Mouse (Mus musculus): ENCODE data around the gene Kcna2.
A peak's percentile ranks its signal among the peaks of the same experiment; 100 is the strongest.

Gene Kcna2

GRCm38 (mm10) chr3:107100811-107101455, at the start of gene Kcna2:
Kcna2 (plus strand) TSS chr3:107101146.
- no peak for DNase-seq (ENCODE audit: low read depth, low spot score)

- no peak for DNase-seq (ENCODE audit: low read depth, low spot score)
Observed at GRCm38 (mm10) chr3:107061468-107061867, 39.5 kb upstream of the Kcna2 start.

- peak; percentile 96 for DNase-seq (ENCODE audit: low read depth, low spot score)
Observed at GRCm38 (mm10) chr3:107062771-107063170, 38.2 kb upstream of the Kcna2 start.

GRCm38 (mm10) chr3:107065510-107066095, 35.3 kb upstream of the Kcna2 start:
- DNase-seq (ENCODE audit: low read depth, low spot score), result no peak

GRCm38 (mm10) chr3:107066165-107066850, 34.6 kb upstream of the Kcna2 start:
- no peak for DNase-seq (ENCODE audit: low read depth, low spot score)

- no peak for DNase-seq (ENCODE audit: low read depth, low spot score)
Observed at GRCm38 (mm10) chr3:107067245-107067644, 33.7 kb upstream of the Kcna2 start.

GRCm38 (mm10) chr3:107073863-107074262, 27.1 kb upstream of the Kcna2 start:
- DNase-seq (ENCODE audit: low read depth, low spot score), result no peak

- DNase-seq (ENCODE audit: low read depth, low spot score), result no peak
Observed at GRCm38 (mm10) chr3:107075705-107076104, 25.2 kb upstream of the Kcna2 start.

- peak; percentile 9 for DNase-seq (ENCODE audit: low read depth, low spot score)
Observed at GRCm38 (mm10) chr3:107076658-107077057, 24.3 kb upstream of the Kcna2 start.

GRCm38 (mm10) chr3:107077101-107077500, 23.8 kb upstream of the Kcna2 start:
- no peak for DNase-seq (ENCODE audit: low read depth, low spot score)

GRCm38 (mm10) chr3:107080803-107081202, 20.1 kb upstream of the Kcna2 start:
- DNase-seq (ENCODE audit: low read depth, low spot score), result no peak

GRCm38 (mm10) chr3:107081227-107081626, 19.7 kb upstream of the Kcna2 start:
- peak; percentile 77 for DNase-seq (ENCODE audit: low read depth, low spot score)

GRCm38 (mm10) chr3:107084586-107084985, 16.4 kb upstream of the Kcna2 start:
- no peak for DNase-seq (ENCODE audit: low read depth, low spot score)

- peak; percentile 19 for DNase-seq (ENCODE audit: low read depth, low spot score)
Observed at GRCm38 (mm10) chr3:107087410-107087809, 13.5 kb upstream of the Kcna2 start.

GRCm38 (mm10) chr3:107088820-107089219, 12.1 kb upstream of the Kcna2 start:
- DNase-seq (ENCODE audit: low read depth, low spot score), result no peak

GRCm38 (mm10) chr3:107089475-107089874, 11.5 kb upstream of the Kcna2 start:
- no peak for DNase-seq (ENCODE audit: low read depth, low spot score)

- no peak for DNase-seq (ENCODE audit: low read depth, low spot score)
Observed at GRCm38 (mm10) chr3:107090001-107090400, 10.9 kb upstream of the Kcna2 start.

GRCm38 (mm10) chr3:107090403-107091150, 10.4 kb upstream of the Kcna2 start:
- no peak for DNase-seq (ENCODE audit: low read depth, low spot score)

- peak; percentile 72 for DNase-seq (ENCODE audit: low read depth, low spot score)
Observed at GRCm38 (mm10) chr3:107094028-107094427, 6.9 kb upstream of the Kcna2 start.

GRCm38 (mm10) chr3:107096269-107096731, 4.6 kb upstream of the Kcna2 start:
- DNase-seq (ENCODE audit: low read depth, low spot score), result no peak

- no peak for DNase-seq (ENCODE audit: low read depth, low spot score)
Observed at GRCm38 (mm10) chr3:107099866-107100265, 1.1 kb upstream of the Kcna2 start.

- DNase-seq (ENCODE audit: low read depth, low spot score), result no peak
Observed at GRCm38 (mm10) chr3:107101456-107101786, 475 bp downstream of the Kcna2 start.
